Mouse (Mus musculus) neutrophil, adult 5-6 weeks (primary cell): ENCODE measurements around the gene Tcf20. TPM values are rescaled to one million over a fixed set of nuclear protein-coding genes. Genes with fewer than 3 reads are reported as not detected.
"Not testable (repeated sequence)": the region's sequence is repeated elsewhere in the genome, so short reads cannot be mapped to it uniquely, and the experiment has no call there.

Source experiments
- ATAC-seq: fragments of 151-379, 151-347 bp; 2 replicates; pipeline ENCODE4 v1.8.0; 2017; ENCODE audit warnings: mild to moderate bottlenecking, moderate TSS enrichment; ENCODE audit not compliant: insufficient number of reproducible peaks, poor library complexity, low FRiP score, severe bottlenecking; ENCODE audit errors: extremely low read depth
- total RNA-seq: library from RNA; stranded (forward); fragments of 200-1000 nt; gene quantifications from 2 replicates; pipeline ENCODE4 v1.2.3, GENCODE M21; 2017

The Tcf20 gene
- total RNA-seq, 1 experiment from 2014 or later, result 138 TPM

DNA sequence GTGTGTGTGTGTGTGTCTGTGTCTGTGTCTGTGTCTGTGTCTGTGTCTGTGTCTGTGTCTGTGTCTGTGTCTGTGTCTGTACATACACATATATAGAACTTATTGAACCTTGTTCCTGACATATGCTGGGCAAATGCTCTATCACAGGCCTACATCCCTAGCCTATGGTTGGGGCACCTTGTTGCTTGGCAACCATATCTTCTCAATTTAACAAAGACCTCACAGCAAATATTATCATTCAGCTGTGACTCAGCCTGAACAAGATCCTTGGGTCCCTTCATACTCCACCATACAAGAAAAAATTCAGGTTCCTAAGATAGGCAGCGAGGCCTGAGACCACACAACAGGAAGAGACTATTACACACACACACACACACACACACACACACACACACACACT lies 194.2 kb downstream of the Tcf20 start:
- ATAC-seq, result no peak

GRCm38 (mm10) chr15:82792566-82792965 lies 195.1 kb downstream of the Tcf20 start:
- no peak for ATAC-seq

DNA sequence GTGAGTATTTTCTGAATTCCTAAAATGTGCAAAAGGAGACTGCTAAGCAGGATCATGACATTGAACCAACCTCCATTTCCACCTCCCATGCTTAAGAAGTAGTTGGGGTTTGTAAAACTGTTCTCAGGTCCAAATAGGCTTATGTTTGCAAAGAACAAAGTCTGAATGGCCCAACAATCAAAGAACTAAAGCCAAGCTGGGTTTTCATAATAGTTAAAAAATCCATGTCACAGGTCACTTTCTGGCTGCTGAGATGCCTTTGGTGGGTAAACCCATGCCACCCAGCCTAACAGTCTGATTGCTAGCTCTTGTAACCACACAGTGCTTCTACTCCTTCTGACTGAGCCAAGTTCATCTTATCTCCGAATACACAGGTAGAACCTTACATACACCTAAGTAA lies 203.1 kb downstream of the Tcf20 start:
- ATAC-seq, result no peak

DNA sequence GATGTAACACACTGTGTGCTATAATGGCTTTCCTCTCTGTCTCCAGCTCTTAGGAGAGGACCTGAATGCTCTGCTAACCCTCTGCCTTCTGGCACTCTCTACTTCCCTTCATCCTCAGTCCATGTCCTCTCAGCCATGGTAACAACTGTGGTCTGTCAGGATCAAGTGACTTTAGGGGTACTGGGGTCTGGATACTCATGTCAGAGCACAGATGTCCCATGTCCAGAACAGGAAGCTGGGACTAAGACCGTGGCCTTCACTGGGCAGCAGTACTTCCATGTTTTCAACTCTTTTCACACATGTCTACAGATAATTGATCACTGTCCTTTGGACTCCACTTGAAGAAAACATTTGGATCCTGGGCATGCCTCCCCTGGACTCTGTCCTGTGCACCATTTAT lies 203.9 kb downstream of the Tcf20 start:
- no peak for ATAC-seq

- not testable (repeated sequence) for ATAC-seq
Measured at GRCm38 (mm10) chr15:82777856-82778255, 209.8 kb downstream of the Tcf20 start.

DNA sequence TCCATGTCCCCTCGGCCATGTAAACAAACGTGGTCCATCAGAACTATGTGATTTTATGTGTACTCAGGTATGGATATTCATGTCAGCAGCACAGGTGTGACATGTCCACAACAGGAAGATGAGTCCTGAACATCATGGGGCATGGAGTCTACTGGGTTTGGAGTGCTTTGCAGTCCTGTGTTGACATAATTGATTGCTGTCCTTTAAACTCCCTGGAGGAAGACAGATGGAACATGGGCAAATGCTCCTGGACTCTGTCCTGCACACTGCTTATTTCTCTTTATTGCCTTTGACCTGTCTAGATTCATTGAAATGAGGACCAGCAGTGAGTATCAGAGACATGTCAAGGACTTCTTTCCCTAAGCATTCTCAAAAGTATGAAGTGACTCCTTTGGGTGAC lies 221.7 kb downstream of the Tcf20 start:
- no peak for ATAC-seq

- no peak for ATAC-seq
Measured at GRCm38 (mm10) chr15:82764881-82765280, 222.8 kb downstream of the Tcf20 start.

GRCm38 (mm10) chr15:82763631-82764420 lies 223.8 kb downstream of the Tcf20 start, which contains the start of gene Cyp2d40:
Gene Cyp2d40, minus strand, starts transcription at chr15:82764183.
- no peak for ATAC-seq

Other genes starting within 250 kb of the Tcf20 start
- not detected in 2 replicates for gene Cyp2d40, start 223.7 kb downstream of the Tcf20 start, total RNA-seq
- not detected in 2 replicates for gene Cyp2d26, start 193.6 kb downstream of the Tcf20 start, total RNA-seq
- 242 and 249 TPM in 2 replicates for gene Nfam1, start 45.4 kb upstream of the Tcf20 start, total RNA-seq
- gene Serhl, start 101.6 kb upstream of the Tcf20 start, total RNA-seq, result 16.6 and 20.3 TPM in 2 replicates
- gene Rrp7a, start 134.9 kb upstream of the Tcf20 start, total RNA-seq, result 41.4 and 43.3 TPM in 2 replicates
- gene Poldip3, start 161.5 kb upstream of the Tcf20 start, total RNA-seq, result 115 and 129 TPM in 2 replicates
- gene Cyb5r3, start 184.7 kb upstream of the Tcf20 start, total RNA-seq, result 22.5 and 30.8 TPM in 2 replicates